Mouse (Mus musculus): ENCODE measurements around the gene Ccdc14.

DNA sequence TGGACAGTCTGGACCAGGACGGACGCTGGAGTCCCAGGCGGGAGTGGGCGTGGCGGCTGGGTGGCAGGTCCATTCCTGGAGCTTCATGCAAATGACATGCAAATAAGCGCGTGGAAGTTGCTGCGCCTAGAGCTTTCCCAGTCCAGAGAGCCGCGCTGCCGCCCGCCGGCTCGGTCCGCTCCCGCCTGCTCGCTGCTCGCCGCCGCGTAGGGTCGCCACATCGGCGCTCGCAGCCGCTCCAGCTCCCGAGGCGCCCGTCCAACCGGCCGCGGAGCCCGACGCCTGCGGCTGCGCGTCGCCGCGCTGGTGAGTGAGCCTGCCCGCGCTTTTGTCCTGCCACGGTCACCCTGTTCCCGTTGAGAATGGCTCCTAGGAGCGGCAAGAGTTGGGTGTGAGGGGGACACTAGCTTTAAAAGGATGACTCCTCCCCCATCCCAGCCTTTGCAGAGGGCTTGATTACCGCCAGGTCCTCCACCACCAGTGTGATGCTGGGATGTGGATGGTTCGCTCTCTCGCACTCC is 54.7 kb downstream of the Ccdc14 start, which contains the start of gene Mylk:
- TF ChIP-seq CTCF (IDR thresholded peaks at IDR 0.05; ENCODE audit: extremely low read depth, insufficient read depth, insufficient read length, insufficient replicate concordance) (no peak), POLR2A (IDR thresholded peaks at IDR 0.05; ENCODE audit: low read depth, low read length) (no peak)

All from spleen, adult 2 months (tissue).